In genomic region chr1:18058211-18058971, GRCm38 (mm10) we compare ENCODE assay signal across 8 mouse cellular contexts.
DNase-seq lines count a peak whose midpoint lies in the region; ATAC-seq and TF ChIP-seq lines count a peak whose summit lies in the region.

No protein-coding gene starts in this region.

- peaks cover 13% of the 10 kb centered on the region; the same call in 1 of the 2 replicates for H3K27me3 ChIP-seq in midbrain, postnatal 0 days (ENCODE audit: insufficient read depth, low read length)

- peak; percentile 6 for DNase-seq in gastrocnemius, postnatal 10 days
- DNase-seq in gastrocnemius, postnatal 25 days, result no peak
- DNase-seq in brain, embryonic 14.5 days (ENCODE audit: low read depth), result peak; percentile 75
- peak; percentile 31 for DNase-seq in forelimb bud, embryonic 11.5 days (ENCODE audit: low read depth, low spot score)
- DNase-seq in left cerebral cortex, adult 9 months (ENCODE audit: low spot score in 2 of 2), result peak; percentile 6 to 20
- peak; percentile 63 for DNase-seq in midbrain, postnatal 0 days (ENCODE audit: low spot score)
- no peak for DNase-seq in urinary bladder, adult 2 months (ENCODE audit: low spot score)
- DNase-seq in adrenal gland, adult 18-20 months (ENCODE audit: low spot score in 2 of 2), result no peak

- under 1% methylated on average over 74 of the region's 77 CpGs for WGBS in midbrain, postnatal 0 days

- H3K4me3 ChIP-seq in midbrain, postnatal 0 days (ENCODE audit: low read depth, low read length), result peak overlapping the region; percentile 78

- H3K27ac ChIP-seq in midbrain, postnatal 0 days (ENCODE audit: low read depth, low read length), result peak overlapping the region; percentile 80

- no peaks in the 10 kb centered on the region for H3K9me3 ChIP-seq in midbrain, postnatal 0 days (ENCODE audit: low read length)

- H3K9ac ChIP-seq in midbrain, postnatal 0 days (replicated peaks; ENCODE audit: low read length, poor library complexity, severe bottlenecking), result peak overlapping the region; percentile 83

- peak; percentile 82 for ATAC-seq in midbrain, postnatal 0 days (ENCODE audit: low FRiP score)

- TF ChIP-seq CTCF in brain, embryonic 14.5 days (IDR thresholded peaks at IDR 0.05; ENCODE audit: borderline replicate concordance, extremely low read depth, insufficient read depth, insufficient read length), result no peak
- no peak for TF ChIP-seq CTCF in midbrain, postnatal 0 days (IDR thresholded peaks at IDR 0.05)

- no peaks in the 10 kb centered on the region for H3K36me3 ChIP-seq in midbrain, postnatal 0 days (ENCODE audit: insufficient read depth, low read length)

- peak overlapping the region; percentile 88 for H3K4me2 ChIP-seq in midbrain, postnatal 0 days (ENCODE audit: low read depth, low read length, poor library complexity, severe bottlenecking)

- TF ChIP-seq POLR2A in brain, embryonic 14.5 days (IDR thresholded peaks at IDR 0.05; ENCODE audit: borderline replicate concordance, extremely low read depth, insufficient read depth, insufficient read length, poor library complexity, severe bottlenecking), result no peak

- H3K4me1 ChIP-seq in midbrain, postnatal 0 days (ENCODE audit: insufficient read depth, low read length), result no peaks in the 10 kb centered on the region

Comparison
In these comparisons a context has a peak if more than half of its experiments do, and no peak if none do; other contexts are left out.
1. DNase-seq: peak in gastrocnemius, postnatal 10 days (single experiment), brain, embryonic 14.5 days (single experiment), forelimb bud, embryonic 11.5 days (single experiment), left cerebral cortex, adult 9 months (2 of 2) and midbrain, postnatal 0 days (single experiment); none in gastrocnemius, postnatal 25 days (single experiment), urinary bladder, adult 2 months (single experiment) and adrenal gland, adult 18-20 months (0 of 2).